Mouse (Mus musculus) frontal cortex, postnatal 10 days (tissue): ENCODE results near the gene Adsl.

ENCODE experiments used
- DNase-seq, 2 experiments: peaks; one replicate each; pipeline ENCODE4 v3.0.0; 2022; ENCODE audit warnings: low spot score in 2 of 2, mixed read lengths in 1 of 2

Adsl gene

GRCm38 (mm10) chr15:80941468-80942040 is 6.7 kb upstream of the Adsl start:
- no peak for DNase-seq

GRCm38 (mm10) chr15:80945851-80946250 is 2.4 kb upstream of the Adsl start:
- no peak for DNase-seq

GRCm38 (mm10) chr15:80949431-80949830 is 1.1 kb downstream of the Adsl start:
- no peak for DNase-seq

- DNase-seq: no peak
Measured at GRCm38 (mm10) chr15:80950055-80950454, 1.8 kb downstream of the Adsl start.

- DNase-seq: no peak
Measured at GRCm38 (mm10) chr15:80953971-80954370, 5.7 kb downstream of the Adsl start.

- no peak for DNase-seq
Measured at GRCm38 (mm10) chr15:80954861-80955260, 6.6 kb downstream of the Adsl start.

- DNase-seq: no peak
Measured at GRCm38 (mm10) chr15:80955836-80956438, 7.6 kb downstream of the Adsl start.

GRCm38 (mm10) chr15:80969371-80969770 is 21.1 kb downstream of the Adsl start:
- DNase-seq: no peak

- no peak for DNase-seq
Measured at GRCm38 (mm10) chr15:80974311-80974710, 26.0 kb downstream of the Adsl start.

- DNase-seq: no peak
Measured at GRCm38 (mm10) chr15:80975666-80976065, 27.4 kb downstream of the Adsl start.

- peak; percentile 74 to 84 for DNase-seq
Measured at GRCm38 (mm10) chr15:80977620-80978334, 29.5 kb downstream of the Adsl start, which contains the start of gene Sgsm3. Gene Sgsm3 (plus strand): TSS chr15:80977765.

- DNase-seq: no peak
Measured at GRCm38 (mm10) chr15:80979611-80980010, 31.3 kb downstream of the Adsl start.

GRCm38 (mm10) chr15:80981176-80981575 is 32.9 kb downstream of the Adsl start:
- DNase-seq: no peak

GRCm38 (mm10) chr15:80983264-80983663 is 35.0 kb downstream of the Adsl start:
- no peak for DNase-seq

- DNase-seq: no peak
Measured at GRCm38 (mm10) chr15:80988331-80988730, 40.0 kb downstream of the Adsl start.

- DNase-seq: no peak
Measured at GRCm38 (mm10) chr15:80989712-80990111, 41.4 kb downstream of the Adsl start.

GRCm38 (mm10) chr15:80994959-80995358 is 46.7 kb downstream of the Adsl start:
- DNase-seq: no peak

- DNase-seq: no peak
Measured at GRCm38 (mm10) chr15:80996090-80996835, 48.0 kb downstream of the Adsl start.

- no peak for DNase-seq
Measured at GRCm38 (mm10) chr15:80997077-80997476, 48.8 kb downstream of the Adsl start.

GRCm38 (mm10) chr15:81000419-81001138 is 52.3 kb downstream of the Adsl start:
- no peak for DNase-seq

GRCm38 (mm10) chr15:81006127-81006735 is 57.9 kb downstream of the Adsl start:
- DNase-seq: no peak
